Mouse (Mus musculus) left cerebral cortex, postnatal 36 days (tissue): ENCODE measurements around the gene Tex12. TPM values are rescaled to one million over a fixed set of nuclear protein-coding genes. Genes with fewer than 3 reads are reported as not detected.

Experiments used
- DNase-seq, 2 experiments: peaks; one replicate each; pipeline ENCODE4 v3.0.0; 2021 to 2022; ENCODE audit warnings: low spot score in 2 of 2, mixed read lengths in 1 of 2
- intact Hi-C: fragments of 180-260 bp; cut with DNase I; formaldehyde crosslinking; loops from one replicate; pipeline ENCODE4 v1.15.1; 2025
- total RNA-seq, 2 experiments: library from RNA; stranded (reverse); gene quantifications; 2 replicates each; pipeline ENCODE4 v1.2.3; 2021

Gene Tex12
- total RNA-seq, 2 experiments from 2014 or later = not detected

DNA sequence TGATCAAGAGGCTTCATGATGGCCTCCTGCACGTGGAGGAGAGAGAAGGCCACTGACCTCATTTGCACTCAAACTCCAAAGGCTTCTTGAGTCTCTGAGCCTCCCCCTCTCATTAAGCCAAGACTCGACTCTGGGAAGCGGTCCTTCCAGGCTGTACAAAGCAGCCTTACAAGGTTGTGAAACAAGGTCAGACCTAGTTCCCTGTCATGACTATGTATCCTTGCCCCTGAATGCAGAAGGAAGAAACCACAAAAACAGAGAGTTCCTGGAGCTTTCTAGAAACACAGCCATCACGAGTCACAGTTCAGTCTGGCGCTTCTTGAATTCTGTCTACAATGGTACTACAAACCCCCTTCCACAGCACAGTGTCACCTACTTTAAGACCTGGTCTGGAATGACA, 38.6 kb downstream of the Tex12 start:
- intact Hi-C loops = no loop called here
- DNase-seq = no peak

DNA sequence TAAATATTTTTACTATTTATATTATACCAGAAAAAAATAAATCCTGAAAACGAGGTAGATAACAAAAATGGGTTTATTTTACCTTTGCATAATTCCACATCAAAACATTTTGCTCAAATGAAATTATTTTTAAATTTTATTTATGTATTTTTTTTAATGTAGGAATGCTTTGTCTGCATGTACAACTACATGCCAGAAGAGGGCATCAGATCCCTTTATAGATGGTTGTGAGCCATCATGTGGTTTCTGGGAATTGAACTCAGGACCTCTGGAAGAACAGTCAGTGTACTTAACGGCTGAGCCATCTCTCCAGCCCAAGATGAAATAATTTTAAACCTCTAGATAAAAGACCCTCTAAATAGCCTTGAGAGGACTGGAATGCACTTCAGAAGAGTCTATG, 39.6 kb downstream of the Tex12 start:
- DNase-seq = no peak

DNA sequence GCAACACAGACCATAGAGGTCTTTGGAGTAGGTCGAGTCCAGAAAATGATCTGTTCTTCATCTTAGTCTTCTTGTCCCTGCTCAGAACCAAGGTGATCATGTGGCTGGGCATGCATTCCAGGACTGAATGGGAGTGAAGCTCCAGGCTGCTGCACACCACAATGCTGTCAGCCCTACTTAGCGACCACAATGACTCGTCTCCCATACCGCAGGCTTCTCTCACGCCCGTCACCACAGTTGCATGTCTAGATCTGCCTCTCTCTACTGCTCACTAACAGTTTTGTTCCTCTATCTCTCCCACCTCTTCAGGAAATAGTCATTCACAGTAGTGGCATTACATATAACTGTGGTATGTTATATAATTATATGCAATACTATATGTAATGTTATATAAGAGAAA, 40.4 kb downstream of the Tex12 start:
- no peak for DNase-seq
- intact Hi-C loops = no loop called here

More for the DNA sequence above, 39.6 kb downstream of the Tex12 start:
- intact Hi-C loops = no loop called here

DNA sequence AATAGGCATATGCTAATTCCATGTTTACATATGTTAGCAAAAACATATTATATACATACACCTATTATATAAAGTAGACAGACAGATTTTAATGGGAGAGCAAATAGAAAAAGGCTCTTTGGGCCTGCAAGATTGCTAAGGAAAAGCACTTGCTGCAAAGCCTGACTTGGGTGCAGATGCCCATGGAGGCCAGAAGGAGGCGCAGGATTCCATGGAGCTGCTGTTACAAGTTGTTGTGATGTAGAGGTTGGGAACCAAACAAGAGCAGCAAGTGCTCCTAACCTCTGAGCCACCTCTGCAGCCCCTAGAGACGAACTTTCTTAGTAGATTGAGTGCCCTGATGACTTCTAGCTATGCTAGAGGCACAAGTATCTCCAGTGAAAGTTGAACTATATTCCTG, 42.3 kb downstream of the Tex12 start:
- intact Hi-C loops = no loop called here

DNA sequence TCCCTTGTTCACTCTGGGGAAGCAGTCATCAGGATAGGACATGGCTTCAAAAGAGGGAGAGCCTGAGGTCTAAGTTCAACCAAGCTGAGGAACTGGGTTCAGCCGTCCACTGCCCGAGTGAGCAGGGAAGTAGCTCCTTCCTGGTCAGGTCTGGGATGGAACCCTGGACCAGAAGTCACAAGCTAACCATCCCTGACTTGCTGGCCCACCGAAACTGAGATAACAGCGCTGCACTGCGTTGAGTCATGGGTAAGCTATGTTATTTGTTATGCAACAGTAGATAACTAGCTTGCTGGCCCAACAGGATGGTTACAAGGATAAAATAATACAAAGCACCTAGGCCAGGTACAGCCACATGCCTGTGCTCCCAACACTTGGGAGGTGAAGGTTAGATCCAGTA, 45.7 kb downstream of the Tex12 start:
- DNase-seq = no peak
- intact Hi-C loops = no loop called here

More for the DNA sequence above, 42.3 kb downstream of the Tex12 start:
- DNase-seq = no peak

DNA sequence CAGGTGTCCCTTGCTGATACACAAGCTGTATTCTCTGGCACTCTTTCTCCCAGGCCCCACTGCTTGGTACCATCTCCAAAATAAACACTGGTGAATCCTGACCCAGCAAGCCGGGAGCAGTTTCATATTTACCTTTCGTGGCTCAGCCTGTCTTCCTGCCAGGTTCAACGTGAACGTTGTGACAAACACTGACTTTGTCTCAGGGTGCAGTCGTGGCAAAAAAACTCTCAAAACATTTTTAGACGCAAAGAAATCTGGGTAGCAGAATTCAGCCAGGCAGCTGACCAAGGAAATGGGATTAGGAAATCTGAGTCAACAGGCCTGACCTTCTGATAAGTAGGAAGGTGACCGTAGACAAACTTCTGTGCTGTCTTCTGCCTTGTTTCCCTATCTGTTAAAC, 53.6 kb downstream of the Tex12 start:
- DNase-seq = no peak
- intact Hi-C loops = no loop called here

Other genes with a start within 250 kb of the Tex12 start
- gene Rpl10-ps3, start 216.4 kb downstream of the Tex12 start, total RNA-seq = 100 to 1,000 TPM; 312 to 315 TPM
- gene Plet1, start 66.8 kb downstream of the Tex12 start, total RNA-seq = not detected
- 10 to 100 TPM; 33.4 to 34.0 TPM for gene Pts, start 32.6 kb downstream of the Tex12 start, total RNA-seq
- gene Il18, start 6.5 kb downstream of the Tex12 start, total RNA-seq = 10 to 100 TPM; 24.7 to 26.7 TPM
- gene Bco2, start 6.1 kb downstream of the Tex12 start, total RNA-seq = 1 to 10 TPM; 2.7 to 3.1 TPM
- gene Sdhd, start 42.5 kb upstream of the Tex12 start, total RNA-seq = 100 to 1,000 TPM; 105 to 110 TPM
- 100 to 1,000 TPM; 218 to 255 TPM for gene Timm8b, start 42.6 kb upstream of the Tex12 start, total RNA-seq
- 1 to 10 TPM; 3.1 to 3.7 TPM for gene Pih1d2, start 56.0 kb upstream of the Tex12 start, total RNA-seq
- 10 to 100 TPM; 23.0 to 25.3 TPM for gene Nkapd1, start 56.1 kb upstream of the Tex12 start, total RNA-seq
- gene Dlat, start 98.5 kb upstream of the Tex12 start, total RNA-seq = 100 to 1,000 TPM; 116 to 117 TPM
- gene Dixdc1, start 178.2 kb upstream of the Tex12 start, total RNA-seq = 10 to 100 TPM; 79.6 to 82.8 TPM
- 1 to 10 TPM; 2.4 to 3.2 TPM for gene 2310030G06Rik, start 185.2 kb upstream of the Tex12 start, total RNA-seq
- 100 to 1,000 TPM; 151 to 182 TPM for gene Cryab, start 190.0 kb upstream of the Tex12 start, total RNA-seq
- gene Hspb2, start 191.0 kb upstream of the Tex12 start, total RNA-seq = 1 to 10 TPM; 1.2 to 2.4 TPM
- gene Fdxacb1, start 206.9 kb upstream of the Tex12 start, total RNA-seq = 1 to 10 TPM; 4.4 to 6.0 TPM
- 10 to 100 TPM; 24.3 to 26.0 TPM for gene Alg9, start 213.7 kb upstream of the Tex12 start, total RNA-seq
- 10 to 100 TPM; 35.2 to 37.2 TPM for gene 1110032A03Rik, start 214.2 kb upstream of the Tex12 start, total RNA-seq